Mouse (Mus musculus) neural tube, embryonic 13.5 days (tissue): Measurements from ENCODE around the gene Ncam1. TPM values are rescaled to one million over a fixed set of nuclear protein-coding genes. Genes with fewer than 3 reads are reported as not detected.

ENCODE experiments used
- ATAC-seq: fragments of 200-750 bp; cut with Nextera tagmentation; 2 replicates; pipeline ENCODE4 v1.8.0; 2017; ENCODE audit warnings: low read depth, mild to moderate bottlenecking, moderate TSS enrichment, moderate library complexity
- H3K27ac ChIP-seq: fragments of 300-500 bp; sonication (generic); replicated peaks from 2 replicates; pipeline ENCODE4 v1.5.1; 2015; ENCODE audit warnings: moderate library complexity, mild to moderate bottlenecking, inconsistent platforms
- H3K27me3 ChIP-seq: fragments of 300-500 bp; sonication (generic); 2 replicates; pipeline ENCODE4 v1.6.1; 2015; ENCODE audit warnings: mild to moderate bottlenecking, inconsistent platforms
- H3K36me3 ChIP-seq: fragments of 300-500 bp; sonication (generic); 2 replicates; pipeline ENCODE4 v1.6.1; 2015; ENCODE audit warnings: mild to moderate bottlenecking, inconsistent platforms
- H3K4me1 ChIP-seq: fragments of 300-500 bp; sonication (generic); replicated peaks from 2 replicates; pipeline ENCODE4 v1.6.1; 2015; ENCODE audit warnings: inconsistent platforms
- H3K4me2 ChIP-seq: fragments of 300-500 bp; sonication (generic); 2 replicates; pipeline ENCODE4 v1.6.1; 2015; ENCODE audit warnings: inconsistent platforms, mild to moderate bottlenecking, moderate library complexity
- H3K4me3 ChIP-seq: fragments of 300-500 bp; sonication (generic); 2 replicates; pipeline ENCODE4 v1.5.1; 2015; ENCODE audit warnings: mild to moderate bottlenecking, inconsistent platforms
- H3K9ac ChIP-seq: fragments of 300-500 bp; sonication (generic); 2 replicates; pipeline ENCODE4 v1.6.1; 2015; ENCODE audit warnings: moderate library complexity, mild to moderate bottlenecking, inconsistent platforms
- H3K9me3 ChIP-seq: fragments of 300-500 bp; sonication (generic); 2 replicates; pipeline ENCODE4 v1.6.1; 2016; ENCODE audit warnings: inconsistent platforms
- WGBS: fragments of 180-500 bp; shearing (Covaris S2); methylation state at CpG from one replicate; pipeline ENCODE4 v1.1.7; 2015; 5-methylcytosine and 5-hydroxymethylcytosine counted together
- polyA plus RNA-seq: library from polyadenylated mRNA; unstranded; fragments of >200 nt; fragmentation: Nextera tagmentation; extraction: Ambion mirVana; gene quantifications from 2 replicates; pipeline ENCODE4 v1.2.1, GENCODE M21; 2015

The Ncam1 gene
- polyA plus RNA-seq, 1 experiment from 2014 or later = 450 TPM

DNA sequence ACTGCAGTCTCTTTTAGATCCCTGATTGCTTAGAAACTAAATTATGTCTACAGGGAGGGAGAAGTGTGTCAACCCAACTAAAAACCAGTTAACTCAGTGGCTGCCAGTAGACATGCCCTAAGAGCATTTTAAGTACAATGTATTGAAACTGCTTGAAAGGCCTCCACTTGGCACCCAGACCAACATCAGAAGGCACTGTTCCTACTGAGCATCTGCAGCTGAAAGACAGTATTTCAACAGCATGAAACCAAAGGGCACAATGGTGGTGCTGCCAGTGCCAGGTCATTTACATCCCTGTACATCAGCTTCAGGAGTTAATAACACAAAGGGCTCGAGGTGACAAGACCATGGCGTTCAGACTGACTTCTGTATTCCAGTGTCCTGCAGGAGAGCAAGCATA is 5.5 kb downstream of the Ncam1 start:
- Histone ChIP-seq H3K36me3 (0 out of 2 replicates have a peak, but pooled peaks cover 9% of the 10 kb centered on the region), H3K9me3 (no peaks in the 10 kb centered on the region), H3K27ac (no peak overlapping the region; the same call in 1 of the 2 replicates), H3K4me3 (no peak overlapping the region), H3K27me3 (no peaks in the 10 kb centered on the region), H3K9ac (no peak overlapping the region), H3K4me2 (peak overlapping the region; percentile 1; the same call in 1 of the 2 replicates), H3K4me1 (peaks cover 62% of the 10 kb centered on the region)
- ATAC-seq = no peak
- WGBS = 40% methylated on average over 2 of the region's 2 CpGs

DNA sequence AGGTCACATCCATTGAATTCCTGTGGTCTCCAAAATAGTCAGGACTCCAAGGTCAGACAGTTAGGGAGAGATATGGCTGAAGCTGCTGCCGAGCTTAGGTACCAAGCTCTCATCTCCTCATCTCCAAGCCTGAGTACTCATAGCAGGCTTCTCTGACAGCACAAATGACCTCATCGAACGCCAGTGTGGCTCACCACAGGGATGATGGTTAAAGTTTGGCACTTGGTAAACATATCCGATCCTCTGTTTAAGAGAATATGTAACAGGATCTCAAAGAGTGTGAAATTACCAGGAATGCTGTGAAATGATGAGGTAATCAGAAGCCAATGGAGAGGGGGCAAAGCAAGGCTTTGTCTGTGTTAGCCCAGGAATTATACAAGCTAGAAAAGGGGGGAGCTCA is 6.1 kb downstream of the Ncam1 start:
- no peak overlapping the region for H3K27ac ChIP-seq
- no peaks in the 10 kb centered on the region for H3K9me3 ChIP-seq
- 0 out of 2 replicates have a peak, but pooled peaks cover 9% of the 10 kb centered on the region for H3K36me3 ChIP-seq
- WGBS = 70% methylated on average over 4 of the region's 4 CpGs
- no peak overlapping the region for H3K4me2 ChIP-seq
- H3K4me3 ChIP-seq = no peak overlapping the region; the same call in 1 of the 2 replicates
- H3K27me3 ChIP-seq = no peaks in the 10 kb centered on the region
- no peak overlapping the region for H3K9ac ChIP-seq
- ATAC-seq = no peak
- peaks cover 62% of the 10 kb centered on the region for H3K4me1 ChIP-seq

- WGBS = 78% methylated on average over 9 of the region's 9 CpGs
- no peak overlapping the region for H3K9ac ChIP-seq
- no peaks in the 10 kb centered on the region for H3K36me3 ChIP-seq
- peaks cover 38% of the 10 kb centered on the region for H3K4me1 ChIP-seq
- H3K4me3 ChIP-seq = no peak overlapping the region
- no peak for ATAC-seq
- no peaks in the 10 kb centered on the region for H3K9me3 ChIP-seq
- no peaks in the 10 kb centered on the region for H3K27me3 ChIP-seq
- no peak overlapping the region for H3K4me2 ChIP-seq
- no peak overlapping the region for H3K27ac ChIP-seq
These were observed 17.5 kb downstream of the Ncam1 start for GRCm38 (mm10) chr9:49781016-49781772.

- H3K27me3 ChIP-seq = no peaks in the 10 kb centered on the region
- H3K27ac ChIP-seq = peak overlapping the region; percentile 39; the same call in 1 of the 2 replicates
- H3K4me2 ChIP-seq = 0 out of 2 replicates have a peak overlapping the region, but pooled peaks have one; percentile 13
- peaks cover 45% of the 10 kb centered on the region for H3K4me1 ChIP-seq
- no peak overlapping the region for H3K4me3 ChIP-seq
- ATAC-seq = no peak
- H3K36me3 ChIP-seq = no peaks in the 10 kb centered on the region
- no peaks in the 10 kb centered on the region for H3K9me3 ChIP-seq
- H3K9ac ChIP-seq = no peak overlapping the region
- 38% methylated on average over 7 of the region's 7 CpGs for WGBS
These were observed 21.6 kb downstream of the Ncam1 start for GRCm38 (mm10) chr9:49777015-49777637.

DNA sequence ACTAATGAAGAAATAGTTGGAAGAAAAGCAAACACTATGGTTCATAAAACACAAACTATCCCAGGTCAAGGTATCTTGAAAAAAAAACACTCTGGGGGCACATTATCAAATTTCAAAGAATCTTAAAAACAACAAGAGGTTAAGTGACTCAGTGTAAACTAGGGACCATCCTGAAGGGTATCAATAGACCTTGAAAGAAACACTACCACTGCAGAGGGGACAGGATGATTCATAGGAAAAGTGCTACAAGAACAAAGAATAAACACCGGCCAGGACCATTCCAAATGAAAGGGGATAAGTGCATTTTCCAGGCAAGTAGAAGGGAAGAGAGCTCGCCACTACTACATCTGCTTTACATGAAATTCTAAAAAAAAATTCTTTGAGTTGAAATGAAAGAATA is 32.1 kb downstream of the Ncam1 start:
- ATAC-seq = no peak
- H3K9me3 ChIP-seq = no peaks in the 10 kb centered on the region
- peaks cover 10% of the 10 kb centered on the region for H3K4me1 ChIP-seq
- H3K4me3 ChIP-seq = no peak overlapping the region
- H3K4me2 ChIP-seq = no peak overlapping the region
- no peaks in the 10 kb centered on the region for H3K36me3 ChIP-seq
- 63% methylated on average over 2 of the region's 2 CpGs for WGBS
- H3K27ac ChIP-seq = no peak overlapping the region
- no peak overlapping the region for H3K9ac ChIP-seq
- no peaks in the 10 kb centered on the region for H3K27me3 ChIP-seq

DNA sequence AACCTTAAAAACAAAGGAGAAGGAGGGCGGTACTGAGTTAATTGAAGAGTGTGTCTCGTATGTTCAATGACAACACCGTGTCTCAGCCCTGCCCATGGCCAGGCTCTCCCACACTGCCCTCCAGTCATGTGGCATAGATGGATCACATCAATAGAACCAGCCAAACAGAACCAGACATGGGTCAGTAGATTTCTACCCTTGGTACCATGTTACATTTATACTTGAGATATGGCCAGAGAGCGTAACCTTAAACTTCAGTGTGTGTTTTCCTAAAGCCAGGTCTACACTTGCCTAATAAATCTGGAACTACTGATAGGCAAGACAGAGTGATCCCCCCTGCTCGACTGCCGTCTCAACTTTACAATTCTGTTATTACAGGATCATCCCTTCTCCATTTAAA is 38.2 kb downstream of the Ncam1 start:
- Histone ChIP-seq H3K9me3 (no peaks in the 10 kb centered on the region), H3K4me1 (peaks cover 49% of the 10 kb centered on the region)

GRCm38 (mm10) chr9:49758436-49758835 is 40.3 kb downstream of the Ncam1 start:
- peaks cover 71% of the 10 kb centered on the region for H3K4me1 ChIP-seq
- H3K27me3 ChIP-seq = no peaks in the 10 kb centered on the region
- 23% methylated on average over 2 of the region's 2 CpGs for WGBS
- no peak overlapping the region for H3K9ac ChIP-seq
- no peaks in the 10 kb centered on the region for H3K9me3 ChIP-seq
- no peaks in the 10 kb centered on the region for H3K36me3 ChIP-seq
- no peak overlapping the region for H3K4me3 ChIP-seq
- ATAC-seq = peak; percentile 42; the same call in 1 of the 2 replicates
- peak overlapping the region; percentile 86 for H3K27ac ChIP-seq
- H3K4me2 ChIP-seq = peak overlapping the region; percentile 31

More for the DNA sequence above, 38.2 kb downstream of the Ncam1 start:
- WGBS = 80% methylated on average over 6 of the region's 6 CpGs
- no peaks in the 10 kb centered on the region for H3K36me3 ChIP-seq
- no peak overlapping the region for H3K4me2 ChIP-seq
- no peak overlapping the region for H3K27ac ChIP-seq
- H3K27me3 ChIP-seq = no peaks in the 10 kb centered on the region
- ATAC-seq = no peak
- H3K4me3 ChIP-seq = no peak overlapping the region
- no peak overlapping the region for H3K9ac ChIP-seq

DNA sequence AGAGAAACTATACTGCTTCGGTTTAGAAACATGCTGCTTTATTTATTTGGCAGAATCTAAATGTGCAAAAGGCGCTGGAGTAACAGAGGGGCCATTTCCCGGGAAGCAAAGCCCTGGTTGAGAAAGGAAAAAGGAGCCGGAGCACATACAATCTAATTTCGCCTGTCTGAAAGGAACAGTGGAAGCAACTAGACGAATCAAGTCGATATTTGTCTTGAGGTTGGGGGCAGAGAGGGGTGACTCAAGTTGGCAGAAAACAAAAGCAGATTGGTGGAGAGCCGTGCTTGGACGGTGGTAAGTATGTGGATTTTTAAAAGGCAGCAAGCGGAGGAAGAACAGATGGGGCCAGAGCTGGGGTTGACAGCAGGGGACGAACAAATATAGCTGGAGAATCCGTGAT is 40.7 kb downstream of the Ncam1 start:
- Histone ChIP-seq H3K4me2 (peak overlapping the region; percentile 31), H3K4me3 (no peak overlapping the region), H3K27me3 (no peaks in the 10 kb centered on the region), H3K27ac (peak overlapping the region; percentile 86), H3K9ac (no peak overlapping the region; the same call in 1 of the 2 replicates), H3K9me3 (no peaks in the 10 kb centered on the region), H3K36me3 (no peaks in the 10 kb centered on the region), H3K4me1 (peaks cover 75% of the 10 kb centered on the region)
- 27% methylated on average over 12 of the region's 12 CpGs for WGBS
- ATAC-seq = peak; percentile 52; the same call in 1 of the 2 replicates

DNA sequence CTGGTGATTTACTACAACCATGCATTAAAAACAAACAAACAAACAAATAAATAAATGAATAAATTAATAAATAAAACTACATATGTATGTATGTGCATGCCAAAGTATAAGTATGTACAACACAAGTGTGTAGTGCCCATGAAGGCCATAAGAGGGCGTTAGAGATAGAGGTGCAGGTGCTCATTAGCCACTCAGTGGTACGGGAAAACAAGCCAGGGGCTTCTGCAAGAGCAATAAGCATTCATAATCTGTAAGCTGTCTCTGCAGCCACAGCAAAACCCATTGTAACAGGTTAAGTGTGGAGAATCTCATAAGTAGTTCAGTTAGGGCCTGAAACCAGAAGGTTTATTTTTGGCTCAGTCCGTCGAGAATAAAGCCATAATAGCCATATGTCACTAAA is 41.1 kb downstream of the Ncam1 start:
- Histone ChIP-seq H3K4me2 (peak overlapping the region; percentile 31; the same call in 1 of the 2 replicates), H3K4me3 (no peak overlapping the region), H3K36me3 (no peaks in the 10 kb centered on the region), H3K4me1 (peaks cover 79% of the 10 kb centered on the region), H3K27ac (peak overlapping the region; percentile 86), H3K9me3 (no peaks in the 10 kb centered on the region), H3K27me3 (no peaks in the 10 kb centered on the region), H3K9ac (no peak overlapping the region)
- no peak for ATAC-seq
- 42% methylated on average over 4 of the region's 4 CpGs for WGBS

DNA sequence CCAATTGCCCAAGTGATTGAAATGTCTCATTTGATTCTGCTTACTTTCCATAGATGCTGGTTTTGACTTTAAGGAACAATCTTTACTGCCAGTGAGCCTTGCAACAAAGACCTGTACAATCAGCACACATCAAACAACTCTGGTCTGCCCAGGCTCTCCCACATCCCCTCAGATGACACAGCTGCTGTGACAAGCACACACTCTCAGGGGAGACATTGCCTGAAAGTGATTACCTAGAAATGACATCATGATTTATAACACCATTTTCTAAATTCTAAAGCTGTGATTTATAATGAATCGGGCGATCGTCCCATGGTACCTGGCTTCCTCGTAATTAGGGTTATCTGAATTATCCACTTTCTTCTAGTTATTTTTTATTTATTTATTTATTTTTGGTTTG is 42.0 kb downstream of the Ncam1 start:
- no peak overlapping the region for H3K9ac ChIP-seq
- no peak overlapping the region for H3K4me3 ChIP-seq
- no peaks in the 10 kb centered on the region for H3K9me3 ChIP-seq
- peaks cover 79% of the 10 kb centered on the region for H3K4me1 ChIP-seq
- 21% methylated on average over 4 of the region's 4 CpGs for WGBS
- H3K36me3 ChIP-seq = no peaks in the 10 kb centered on the region
- H3K4me2 ChIP-seq = no peak overlapping the region
- H3K27ac ChIP-seq = peak overlapping the region; percentile 35
- H3K27me3 ChIP-seq = no peaks in the 10 kb centered on the region
- 0 out of 2 replicates have a peak, but pooled peaks have one; percentile 62 for ATAC-seq

DNA sequence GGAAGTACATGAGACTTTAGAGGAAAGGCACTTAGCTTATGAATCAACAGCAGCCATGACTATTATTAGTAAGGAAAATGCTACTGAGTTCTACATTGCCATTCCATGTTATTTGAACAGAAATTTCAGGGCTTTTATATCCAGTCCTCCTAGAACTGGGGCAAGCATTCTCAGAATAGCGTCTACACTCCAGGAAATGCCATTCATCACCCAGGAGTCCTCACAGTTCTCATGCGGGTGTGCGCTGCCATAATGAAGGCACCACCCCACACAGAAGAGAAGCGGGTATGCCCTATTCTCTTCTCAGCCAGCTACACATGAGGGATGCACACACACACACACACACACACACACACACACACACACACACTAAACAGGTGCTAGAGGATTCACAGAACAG is 43.5 kb downstream of the Ncam1 start:
- Histone ChIP-seq H3K4me3 (no peak overlapping the region), H3K9ac (no peak overlapping the region), H3K27ac (peak overlapping the region; percentile 49; the same call in 1 of the 2 replicates), H3K9me3 (no peaks in the 10 kb centered on the region), H3K27me3 (no peaks in the 10 kb centered on the region), H3K4me1 (peaks cover 86% of the 10 kb centered on the region), H3K4me2 (no peak overlapping the region), H3K36me3 (no peaks in the 10 kb centered on the region)
- ATAC-seq = no peak
- WGBS = 45% methylated on average over 4 of the region's 4 CpGs

GRCm38 (mm10) chr9:49751466-49751865 is 47.3 kb downstream of the Ncam1 start:
- H3K4me1 ChIP-seq = peaks cover 83% of the 10 kb centered on the region
- no peak overlapping the region for H3K4me3 ChIP-seq
- 58% methylated on average over 6 of the region's 6 CpGs for WGBS
- no peak for ATAC-seq
- H3K27me3 ChIP-seq = no peaks in the 10 kb centered on the region
- H3K9ac ChIP-seq = no peak overlapping the region
- no peaks in the 10 kb centered on the region for H3K36me3 ChIP-seq
- no peak overlapping the region for H3K27ac ChIP-seq
- H3K9me3 ChIP-seq = no peaks in the 10 kb centered on the region
- no peak overlapping the region for H3K4me2 ChIP-seq
